Mouse (Mus musculus) intestine, postnatal 0 days (tissue): ENCODE measurements around the gene Psmf1. TPM values are rescaled to one million over a fixed set of nuclear protein-coding genes. Genes with fewer than 3 reads are reported as not detected.

Source experiments
- ATAC-seq: fragments of 200-750 bp; cut with Nextera tagmentation; 2 replicates; pipeline ENCODE4 v1.8.0; 2017; ENCODE audit warnings: mild to moderate bottlenecking, moderate TSS enrichment, moderate library complexity
- H3K27ac ChIP-seq: fragments of 300-500 bp; sonication (generic); 2 replicates; pipeline ENCODE4 v1.5.1; 2014; ENCODE audit warnings: mild to moderate bottlenecking, low read depth, low read length, moderate library complexity
- H3K27me3 ChIP-seq: fragments of 300-500 bp; sonication (generic); replicated peaks from 2 replicates; pipeline ENCODE4 v1.6.1; 2014; ENCODE audit warnings: low read length, mixed read lengths; ENCODE audit not compliant: control insufficient read depth, insufficient read depth
- H3K36me3 ChIP-seq: fragments of 300-500 bp; sonication (generic); 2 replicates; pipeline ENCODE4 v1.6.1; 2014; ENCODE audit warnings: mild to moderate bottlenecking, moderate library complexity; ENCODE audit not compliant: control insufficient read depth, insufficient read depth
- H3K4me1 ChIP-seq: fragments of 300-500 bp; sonication (generic); replicated peaks from 2 replicates; pipeline ENCODE4 v1.6.1; 2014; ENCODE audit warnings: antibody characterized with exemption, low read length, mixed read lengths; ENCODE audit not compliant: control insufficient read depth, insufficient read depth
- H3K4me2 ChIP-seq: fragments of 300-500 bp; sonication (generic); replicated peaks from 2 replicates; pipeline ENCODE4 v1.6.1; 2014; ENCODE audit warnings: low read depth, mild to moderate bottlenecking, moderate library complexity
- H3K4me3 ChIP-seq: fragments of 300-500 bp; sonication (generic); 2 replicates; pipeline ENCODE4 v1.5.1; 2014; ENCODE audit warnings: low read depth, low read length
- H3K9ac ChIP-seq: fragments of 300-500 bp; sonication (generic); 2 replicates; pipeline ENCODE4 v1.6.1; 2014; ENCODE audit warnings: mild to moderate bottlenecking, low read depth, low read length
- H3K9me3 ChIP-seq: fragments of 300-500 bp; sonication (generic); 2 replicates; pipeline ENCODE4 v1.6.1; 2016; ENCODE audit warnings: mixed run types; ENCODE audit not compliant: control insufficient read depth
- CTCF ChIP-seq: sonication (generic); IDR thresholded peaks from 2 replicates; pipeline ENCODE4 v1.5.1; 2016; ENCODE audit warnings: low read depth, mild to moderate bottlenecking, control low read depth, antibody characterized with exemption, moderate library complexity
- WGBS: fragments of 180-500 bp; shearing (Covaris S2); extraction: QIAGEN DNeasy Blood & Tissue Kit; methylation state at CpG from one replicate; pipeline ENCODE4 v1.1.7; 2014; 5-methylcytosine and 5-hydroxymethylcytosine counted together
- polyA plus RNA-seq: library from polyadenylated mRNA; unstranded; fragments of >200 nt; fragmentation: Nextera tagmentation; extraction: Ambion mirVana; gene quantifications from 2 replicates; pipeline ENCODE4 v1.2.1, GENCODE M21; 2015

Psmf1 gene
- polyA plus RNA-seq, 1 experiment from 2014 or later, result 36.0 TPM

- no peak overlapping the region for H3K4me3 ChIP-seq
- H3K4me2 ChIP-seq, result no peak overlapping the region
- no peak for ATAC-seq
- H3K27me3 ChIP-seq, result no peaks in the 10 kb centered on the region
- 92% methylated on average over 4 of the region's 4 CpGs for WGBS
- no peak overlapping the region for H3K9ac ChIP-seq
- H3K36me3 ChIP-seq, result peaks cover 34% of the 10 kb centered on the region
- no peaks in the 10 kb centered on the region for H3K9me3 ChIP-seq
- no peaks in the 10 kb centered on the region for H3K4me1 ChIP-seq
- no peak for TF ChIP-seq CTCF
- H3K27ac ChIP-seq, result no peak overlapping the region
Measured at GRCm38 (mm10) chr2:151715526-151715925, 28.5 kb downstream of the Psmf1 start.

DNA sequence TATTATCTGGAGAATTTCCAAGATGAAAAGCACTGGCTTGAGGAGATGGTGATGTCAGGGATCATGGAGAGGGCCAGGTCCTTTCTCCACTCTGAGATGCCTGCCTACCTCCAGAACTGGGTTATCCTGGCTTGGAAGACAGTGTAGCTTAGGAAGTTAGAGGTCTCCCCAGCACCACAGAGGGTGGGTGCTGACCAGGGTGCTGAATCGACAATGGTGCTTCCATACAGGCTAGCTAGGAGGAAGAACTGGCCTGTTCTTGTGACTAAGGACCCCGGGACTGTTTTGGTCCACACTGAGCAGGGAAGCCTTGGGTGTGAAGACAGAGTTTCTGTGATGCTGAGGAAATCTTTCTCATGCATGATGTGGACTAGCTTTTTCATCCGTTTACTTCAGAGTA lies 31.3 kb downstream of the Psmf1 start:
- H3K4me1 ChIP-seq, result no peaks in the 10 kb centered on the region

DNA sequence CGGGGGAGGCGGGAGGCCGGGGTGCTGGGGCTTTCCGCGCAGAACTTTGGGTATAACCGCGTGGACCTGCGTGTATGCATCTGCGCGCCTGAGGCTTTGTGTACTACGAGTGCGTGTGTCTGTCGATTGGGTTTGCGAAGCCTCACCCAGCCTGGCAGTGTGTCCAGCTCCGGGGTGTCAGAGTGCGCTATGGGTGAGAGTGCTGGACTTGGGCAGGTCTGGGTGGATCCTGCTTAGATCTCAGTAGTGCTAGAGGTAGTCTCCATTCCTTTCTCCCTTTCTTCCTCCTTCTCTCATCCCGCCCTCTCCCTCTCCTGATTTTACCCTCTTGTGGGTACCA lies 41.2 kb downstream of the Psmf1 start:
- WGBS, result 0% methylated on average over 17 of the region's 17 CpGs
- Histone ChIP-seq H3K36me3 (no peaks in the 10 kb centered on the region), H3K9ac (peak overlapping the region; percentile 17; the same call in 1 of the 2 replicates)

More for the DNA sequence above, 31.3 kb downstream of the Psmf1 start:
- H3K27ac ChIP-seq, result no peak overlapping the region; the same call in 1 of the 2 replicates
- no peak overlapping the region for H3K4me2 ChIP-seq
- no peaks in the 10 kb centered on the region for H3K27me3 ChIP-seq
- H3K36me3 ChIP-seq, result peaks cover 7% of the 10 kb centered on the region; the same call in 1 of the 2 replicates
- H3K4me3 ChIP-seq, result no peak overlapping the region
- TF ChIP-seq CTCF, result no peak
- ATAC-seq, result no peak
- WGBS, result 36% methylated on average over 3 of the region's 3 CpGs
- no peaks in the 10 kb centered on the region for H3K9me3 ChIP-seq
- H3K9ac ChIP-seq, result no peak overlapping the region

GRCm38 (mm10) chr2:151702146-151702850 lies 41.7 kb downstream of the Psmf1 start:
- 0 out of 2 replicates have a peak, but pooled peaks cover 6% of the 10 kb centered on the region for H3K4me1 ChIP-seq
- peak overlapping the region; percentile 17 for H3K9ac ChIP-seq
- H3K9me3 ChIP-seq, result no peaks in the 10 kb centered on the region
- peak overlapping the region; percentile 52 for H3K4me3 ChIP-seq
- under 1% methylated on average over 75 of the region's 97 CpGs for WGBS
- TF ChIP-seq CTCF, result peak; percentile 52
- peak; percentile 64 for ATAC-seq
- no peak overlapping the region for H3K27ac ChIP-seq
- H3K27me3 ChIP-seq, result peaks cover 15% of the 10 kb centered on the region; the same call in 1 of the 2 replicates
- H3K4me2 ChIP-seq, result peak overlapping the region; percentile 99
- H3K36me3 ChIP-seq, result no peaks in the 10 kb centered on the region

More for the DNA sequence above, 41.2 kb downstream of the Psmf1 start:
- Histone ChIP-seq H3K27me3 (peaks cover 15% of the 10 kb centered on the region; the same call in 1 of the 2 replicates), H3K27ac (no peak overlapping the region), H3K4me3 (peak overlapping the region; percentile 52), H3K9me3 (no peaks in the 10 kb centered on the region), H3K4me1 (0 out of 2 replicates have a peak, but pooled peaks cover 6% of the 10 kb centered on the region), H3K4me2 (peak overlapping the region; percentile 99)
- TF ChIP-seq CTCF, result no peak
- peak; percentile 14; the same call in 1 of the 2 replicates for ATAC-seq

- no peak; the same call in 1 of the 2 replicates for ATAC-seq
- 0 out of 2 replicates have a peak, but pooled peaks cover 6% of the 10 kb centered on the region for H3K4me1 ChIP-seq
- WGBS, result 9% methylated on average over 25 of the region's 25 CpGs
- peaks cover 15% of the 10 kb centered on the region; the same call in 1 of the 2 replicates for H3K27me3 ChIP-seq
- no peak within 1 kb of the TSS for H3K27ac ChIP-seq
- H3K9ac ChIP-seq, result peak within 1 kb of the TSS; percentile 17
- no peak for TF ChIP-seq CTCF
- H3K9me3 ChIP-seq, result no peaks in the 10 kb centered on the region
- H3K36me3 ChIP-seq, result no peaks in the 10 kb centered on the region
- H3K4me2 ChIP-seq, result peak within 1 kb of the TSS; percentile 99
- H3K4me3 ChIP-seq, result peak within 1 kb of the TSS; percentile 52
Measured at GRCm38 (mm10) chr2:151701231-151702145, 42.5 kb downstream of the Psmf1 start, which contains the start of gene Tmem74b. Gene Tmem74b (plus strand): TSS chr2:151702008.

GRCm38 (mm10) chr2:151682976-151683375 lies 61.0 kb downstream of the Psmf1 start:
- WGBS, result 86% methylated on average over 4 of the region's 4 CpGs
- no peak overlapping the region for H3K9ac ChIP-seq

More at GRCm38 (mm10) chr2:151682976-151683375, 61.0 kb downstream of the Psmf1 start:
- TF ChIP-seq CTCF, result no peak
- H3K36me3 ChIP-seq, result no peaks in the 10 kb centered on the region
- no peaks in the 10 kb centered on the region for H3K9me3 ChIP-seq
- H3K27me3 ChIP-seq, result no peaks in the 10 kb centered on the region
- no peak for ATAC-seq
- H3K4me1 ChIP-seq, result no peaks in the 10 kb centered on the region
- H3K4me3 ChIP-seq, result no peak overlapping the region
- no peak overlapping the region for H3K4me2 ChIP-seq
- H3K27ac ChIP-seq, result no peak overlapping the region
